Mouse (Mus musculus) lung, adult 2 months (tissue): ENCODE measurements at regions not wholly inside any gene's neighbourhood (a gene's known extent, or its start where the extent isn't known, plus 50 kb on each side); places are given as distances from the start of the nearest gene placed in this dataset.

Experiments
- CTCF ChIP-seq: fragments of 200-500 bp; IDR thresholded peaks from 2 replicates; pipeline ENCODE4 v1.5.1; 2011; ENCODE audit warnings: mild to moderate bottlenecking, low read length, control low read depth; ENCODE audit not compliant: insufficient read depth
- POLR2A ChIP-seq: fragments of 200-500 bp; IDR thresholded peaks from 2 replicates; pipeline ENCODE4 v1.6.1; 2011; ENCODE audit warnings: low read depth, mild to moderate bottlenecking, control low read depth, low read length, borderline replicate concordance; ENCODE audit errors: extremely low read depth

- TF ChIP-seq POLR2A: no peak
- no peak for TF ChIP-seq CTCF
Observed at GRCm38 (mm10) chr10:95021209-95021608, 76.6 kb upstream of the Plxnc1 start.
